Mouse (Mus musculus) ovary, postnatal 10 days (tissue): ENCODE results near the gene Olfr689.
"Not testable (repeated sequence)": the region's sequence is repeated elsewhere in the genome, so short reads cannot be mapped to it uniquely, and the experiment has no call there.

Experiments
- DNase-seq: peaks from one replicate; pipeline ENCODE4 v3.0.0; 2022; ENCODE audit warnings: low spot score

Gene Olfr689

GRCm38 (mm10) chr7:105310865-105311264 is at the start of gene Olfr689:
Gene Olfr689, plus strand, starts transcription at chr7:105311165.
- DNase-seq = no peak

DNA sequence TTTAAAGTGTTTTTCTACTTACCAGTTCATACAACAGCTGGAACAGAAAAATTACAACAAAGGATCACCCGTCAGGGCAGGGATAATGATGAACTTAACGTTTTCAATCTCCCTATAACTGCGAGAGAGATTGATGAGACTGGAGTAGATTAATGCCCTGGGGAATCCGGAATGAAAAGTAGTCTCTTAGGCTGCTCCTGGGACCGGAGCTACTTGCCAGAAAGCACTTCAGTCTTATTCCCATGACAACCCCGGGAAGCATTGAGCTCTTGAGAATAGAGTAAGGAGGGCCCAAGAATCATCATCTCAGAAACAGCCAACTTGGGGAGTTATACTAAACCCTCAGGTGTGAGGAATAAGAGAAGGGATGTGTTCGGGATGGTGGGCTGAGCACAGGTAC is 38.5 kb upstream of the Olfr689 start:
- no peak for DNase-seq

DNA sequence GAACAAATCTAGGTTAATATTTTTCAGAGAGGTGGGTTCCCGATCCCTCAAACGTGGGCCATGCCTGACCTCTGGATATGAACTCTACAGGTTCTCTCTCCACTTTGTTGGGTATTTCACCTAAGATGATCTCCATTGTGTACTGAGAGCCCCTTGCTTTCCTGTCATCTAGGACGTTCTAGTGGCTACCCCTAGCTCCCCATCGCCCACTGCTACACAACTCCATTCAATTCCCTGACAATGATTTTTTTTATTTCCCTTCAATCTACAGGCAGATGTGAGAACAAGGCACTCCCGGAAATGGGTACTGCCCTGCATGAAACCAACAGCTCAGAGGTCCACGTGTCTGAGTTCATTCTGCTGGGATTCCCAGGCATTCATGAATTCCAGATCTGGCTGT is 23.2 kb upstream of the Olfr689 start, which contains the start of gene Olfr688:
Gene Olfr688, plus strand, starts transcription at position 301 of the 400 bp plus-strand sequence.
- DNase-seq = no peak

- DNase-seq = no peak
These were observed 20.9 kb upstream of the Olfr689 start for GRCm38 (mm10) chr7:105290051-105290450.

DNA sequence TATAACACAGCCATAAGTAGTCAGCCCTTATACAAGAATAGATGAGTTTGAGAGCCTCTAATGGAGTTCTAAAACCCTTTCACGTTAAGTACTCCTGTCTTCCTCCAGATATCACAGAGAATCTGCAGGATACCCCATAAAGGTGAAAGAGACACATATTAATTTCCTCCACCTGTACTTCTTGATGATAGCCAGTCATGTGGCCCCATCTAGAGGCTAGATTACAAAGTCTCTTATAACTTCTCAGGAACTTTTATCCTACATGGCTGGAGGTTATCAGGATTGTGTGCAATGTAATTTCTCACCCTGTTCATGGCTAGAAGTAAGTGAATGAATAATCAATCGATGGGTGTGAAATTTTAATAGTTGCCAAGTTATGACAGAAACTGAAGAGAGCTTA is 14.3 kb downstream of the Olfr689 start:
- DNase-seq = no peak

DNA sequence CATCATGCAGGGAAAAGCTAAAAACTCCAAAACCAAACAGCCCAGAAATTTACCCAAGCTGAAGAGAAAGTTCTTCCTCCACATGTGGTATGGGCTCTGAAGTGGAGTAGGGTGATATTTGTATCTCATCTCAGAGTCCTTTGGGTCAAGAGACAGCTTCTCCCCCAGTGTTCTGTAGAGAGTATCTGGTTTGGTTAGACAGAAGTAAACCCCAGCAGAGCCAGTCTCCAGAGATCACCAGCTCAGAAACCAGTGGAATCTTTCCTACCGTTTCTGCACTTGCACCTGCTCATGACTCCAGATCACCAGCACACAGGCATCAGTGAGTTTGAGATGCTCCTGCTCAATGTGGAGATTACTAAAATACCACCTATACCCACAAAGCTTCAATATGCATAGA is 23.0 kb downstream of the Olfr689 start, which contains the start of gene Olfr690:
Gene Olfr690, minus strand, starts transcription at position 101 of the 400 bp plus-strand sequence.
- DNase-seq = no peak

DNA sequence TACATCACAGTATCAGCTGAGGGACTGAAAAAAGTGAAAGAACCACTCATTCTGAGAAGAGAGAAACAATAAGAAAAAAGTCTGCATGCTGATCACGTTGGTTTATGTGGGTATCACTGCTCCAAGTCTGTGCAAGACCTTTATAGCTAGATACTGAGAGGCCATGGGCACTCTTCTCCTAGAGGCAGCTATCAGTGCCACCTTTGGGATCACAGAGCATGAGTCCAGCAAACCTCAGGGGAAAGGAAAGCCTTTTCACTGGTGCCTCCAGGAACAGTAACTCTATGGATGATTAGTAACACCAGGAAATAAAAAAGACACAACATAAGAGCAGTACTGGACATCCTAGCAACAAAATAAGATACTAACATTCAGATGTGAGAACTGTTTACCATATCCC is 31.2 kb downstream of the Olfr689 start, which contains the start of gene Olfr691:
Gene Olfr691, minus strand, starts transcription at position 101 of the 400 bp plus-strand sequence.
- no peak for DNase-seq

- no peak for DNase-seq
These were observed 31.8 kb downstream of the Olfr689 start for GRCm38 (mm10) chr7:105342752-105343151.

GRCm38 (mm10) chr7:105356064-105356463 is 45.1 kb downstream of the Olfr689 start:
- DNase-seq = not testable (repeated sequence)

- not testable (repeated sequence) for DNase-seq
These were observed 45.5 kb downstream of the Olfr689 start for GRCm38 (mm10) chr7:105356487-105356886.

DNA sequence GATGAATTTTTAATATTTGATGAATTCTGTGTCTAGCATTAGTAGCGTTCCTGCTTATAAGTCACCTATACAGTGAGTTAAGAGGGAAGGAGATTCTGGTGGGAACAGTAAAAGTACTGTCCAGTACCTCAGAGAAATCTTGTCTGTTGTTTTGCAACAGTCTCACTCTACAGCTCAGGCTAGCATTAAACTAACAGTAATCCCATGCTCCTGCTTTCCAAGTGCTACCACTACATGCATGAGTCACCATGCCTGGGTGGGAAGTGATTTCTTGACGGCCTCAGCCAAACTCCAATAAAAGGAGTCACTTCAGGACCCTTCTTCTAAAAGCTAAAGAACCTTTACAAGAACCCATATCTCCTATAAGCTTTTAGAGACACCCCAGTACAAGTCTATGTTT is 50.7 kb downstream of the Olfr689 start:
- no peak for DNase-seq

- no peak for DNase-seq
These were observed 56.3 kb downstream of the Olfr689 start for GRCm38 (mm10) chr7:105367268-105367667.

DNA sequence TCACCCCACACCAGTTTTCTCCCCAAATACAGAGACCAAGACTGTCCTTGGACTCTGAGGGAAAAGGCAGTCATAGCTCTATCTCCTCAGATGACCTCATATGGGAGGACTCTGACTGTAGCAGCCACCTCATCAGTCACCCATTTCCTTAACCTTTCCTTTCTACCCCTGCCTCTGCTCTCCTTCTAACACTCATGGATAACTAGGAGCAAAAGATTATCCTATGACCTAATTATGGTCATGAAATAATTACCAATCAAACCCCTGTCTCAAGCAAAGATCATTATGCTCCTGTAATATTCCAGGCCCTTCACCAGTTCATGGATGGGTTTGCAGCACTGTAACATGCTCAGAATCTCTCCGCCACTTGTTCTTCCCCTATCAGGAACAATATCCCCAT is 57.0 kb downstream of the Olfr689 start, which contains the start of gene Olfr692:
Gene Olfr692, plus strand, starts transcription at position 301 of the 400 bp plus-strand sequence.
- no peak for DNase-seq

- no peak for DNase-seq
These were observed 57.6 kb downstream of the Olfr689 start for GRCm38 (mm10) chr7:105368521-105368920.
